Mouse (Mus musculus) liver, embryonic 14.5 days (tissue): ENCODE measurements at regions not wholly inside any gene's neighbourhood (a gene's known extent, or its start where the extent isn't known, plus 50 kb on each side); places are given as distances from the start of the nearest gene placed in this dataset.

Experiments
- CTCF ChIP-seq: IDR thresholded peaks from 2 replicates; pipeline ENCODE4 v1.5.1; 2016; ENCODE audit warnings: antibody characterized with exemption, low read depth, control low read depth
- EP300 ChIP-seq: IDR thresholded peaks from 2 replicates; pipeline ENCODE4 v1.6.1; 2016; ENCODE audit warnings: antibody characterized with exemption, low read depth

DNA sequence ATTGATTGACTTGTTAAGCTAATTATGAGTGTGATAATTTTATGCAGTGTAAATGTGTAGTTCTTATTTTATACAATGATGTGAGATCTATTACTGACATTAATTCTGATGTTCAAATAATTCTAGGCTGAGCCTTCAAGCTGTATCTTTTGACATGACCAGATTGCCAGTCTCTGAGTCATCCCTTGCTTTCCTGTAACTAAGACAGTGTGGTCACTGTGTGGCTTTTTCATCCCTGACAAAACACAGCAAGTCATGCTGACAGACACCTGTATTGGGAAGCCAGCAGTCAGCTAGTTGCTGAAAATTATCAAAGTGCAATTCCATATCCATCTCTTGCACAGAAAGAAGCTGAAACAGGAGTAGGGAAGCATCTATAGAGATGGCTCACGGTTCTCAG lies 54.4 kb upstream of the Eepd1 start:
- TF ChIP-seq CTCF (no peak), EP300 (no peak)
